In genomic region chr13:53024285-53024684, GRCm38 (mm10) we compare ENCODE assay signal across 20 mouse cellular contexts. TPM values are rescaled to one million over a fixed set of nuclear protein-coding genes. Genes with fewer than 3 reads are reported as not detected.
A peak's percentile ranks its signal among the peaks of the same experiment; 100 is the strongest.
DNase-seq lines count a peak whose midpoint lies in the region; ATAC-seq and TF ChIP-seq lines count a peak whose summit lies in the region.
"Had no signal": no experiment of that assay in that cellular context is flagged by ENCODE, and none has a peak within 500 bp of the region (broad histone marks: within the 10 kb centered on the region; RNA-seq: fewer than 3 reads in every experiment).

No protein-coding gene starts in this region.

- TF ChIP-seq POLR2A in CH12.LX (IDR thresholded peaks at IDR 0.05; ENCODE audit: low read depth, low read length) = no peak

- no peaks in the 10 kb centered on the region; the same call in 1 of the 2 replicates for H3K4me1 ChIP-seq in hindbrain, embryonic 10.5 days (replicated peaks)
- H3K4me1 ChIP-seq in hindbrain, embryonic 11.5 days (replicated peaks; ENCODE audit: control insufficient read depth, insufficient read depth, low read length) = no peaks in the 10 kb centered on the region
- peaks cover 7 to 24% of the 10 kb centered on the region in 2 experiments; a peak in 3 of 4 replicates for H3K4me1 ChIP-seq in CH12.LX (ENCODE audit: control insufficient read depth in 1 of 2, insufficient read depth in 2 of 2)
- H3K4me1 ChIP-seq in forebrain, embryonic 15.5 days = no peaks in the 10 kb centered on the region
- H3K4me1 ChIP-seq: embryonic facial prominence, embryonic 12.5 days; forebrain, embryonic 13.5 days had no signal

- 0 out of 2 replicates have a peak overlapping the region, but pooled peaks have one; percentile 16 for H3K27ac ChIP-seq in hindbrain, embryonic 10.5 days
- no peak overlapping the region for H3K27ac ChIP-seq in hindbrain, embryonic 11.5 days (ENCODE audit: low read depth, low read length)
- no peak overlapping the region for H3K27ac ChIP-seq in CH12.LX (ENCODE audit: insufficient read depth, low read depth)
- H3K27ac ChIP-seq in forebrain, embryonic 15.5 days (replicated peaks) = no peak overlapping the region
- H3K27ac ChIP-seq: embryonic facial prominence, embryonic 12.5 days; forebrain, embryonic 13.5 days had no signal

- no peaks in the 10 kb centered on the region for H3K27me3 ChIP-seq in hindbrain, embryonic 10.5 days (ENCODE audit: insufficient read depth, poor library complexity, severe bottlenecking)
- no peaks in the 10 kb centered on the region for H3K27me3 ChIP-seq in hindbrain, embryonic 11.5 days (ENCODE audit: control insufficient read depth, insufficient read depth, low read length)
- H3K27me3 ChIP-seq in CH12.LX (replicated peaks) = no peaks in the 10 kb centered on the region
- H3K27me3 ChIP-seq in splenic B cell, adult 2 months (ENCODE audit: control insufficient read depth, insufficient read depth, low read length, poor library complexity, severe bottlenecking) = no peaks in the 10 kb centered on the region
- H3K27me3 ChIP-seq in forebrain, embryonic 15.5 days = no peaks in the 10 kb centered on the region
- H3K27me3 ChIP-seq: embryonic facial prominence, embryonic 12.5 days; forebrain, embryonic 13.5 days had no signal

- no peaks in the 10 kb centered on the region for H3K9me3 ChIP-seq in hindbrain, embryonic 10.5 days
- H3K9me3 ChIP-seq in hindbrain, embryonic 11.5 days (ENCODE audit: control insufficient read depth, low read length) = no peaks in the 10 kb centered on the region
- peaks cover 17% of the 10 kb centered on the region for H3K9me3 ChIP-seq in CH12.LX (replicated peaks; ENCODE audit: low read length)
- H3K9me3 ChIP-seq in forebrain, embryonic 15.5 days = no peaks in the 10 kb centered on the region; the same call in 1 of the 2 replicates
- H3K9me3 ChIP-seq: embryonic facial prominence, embryonic 12.5 days; forebrain, embryonic 13.5 days had no signal

- dilution Hi-C loops in CH12.LX (cut with MboI; ENCODE audit: extremely low pct_ligation_motif_present, extremely low pct_unique_long_range_greater_than_20kb, low sequenced_read_pairs) = no loop called here

- in situ Hi-C loops in CH12.LX (cut with MboI; ENCODE audit: low pct_ligation_motif_present, low pct_unique_long_range_greater_than_20kb, low sequenced_read_pairs) = no loop called here

- H3K4me2 ChIP-seq in hindbrain, embryonic 11.5 days (replicated peaks; ENCODE audit: low read depth, low read length) = no peak overlapping the region
- H3K4me2 ChIP-seq in CH12.LX (ENCODE audit: insufficient read depth, low read depth, poor library complexity, severe bottlenecking) = peak overlapping the region; percentile 37
- H3K4me2 ChIP-seq in forebrain, embryonic 15.5 days (replicated peaks) = no peak overlapping the region
- H3K4me2 ChIP-seq: embryonic facial prominence, embryonic 12.5 days; forebrain, embryonic 13.5 days had no signal

- no peak for ATAC-seq in hindbrain, embryonic 11.5 days (ENCODE audit: low FRiP score)
- ATAC-seq in granulocyte monocyte progenitor cell, adult 5-6 weeks (replicated peaks; ENCODE audit: poor library complexity, severe bottlenecking) = peak; percentile 82
- ATAC-seq in forebrain, embryonic 15.5 days (replicated peaks) = no peak
- ATAC-seq: forebrain, embryonic 13.5 days; liver, postnatal 0 days had no signal

- no peak for TF ChIP-seq CTCF in CH12.LX (conservative IDR thresholded peaks at IDR 0.05 in 1 of 2, IDR thresholded peaks at IDR 0.05 in 1 of 2; ENCODE audit: low read depth in 2 of 2, low read length in 2 of 2)

- no peak for DNase-seq in hindbrain, embryonic 10.5 days (ENCODE audit: low spot score)
- DNase-seq in hindbrain, embryonic 11.5 days (ENCODE audit: low spot score) = no peak
- peak; percentile 92 for DNase-seq in CH12.LX (ENCODE audit: extremely low read depth)
- peak; percentile 65 for DNase-seq in splenic B cell, adult 2 months (ENCODE audit: low read depth, low spot score)
- no peak for DNase-seq in right cerebral cortex, postnatal 4 days
- no peak for DNase-seq in gastrocnemius, postnatal 4 days (ENCODE audit: low spot score in 2 of 2)
- DNase-seq: adrenal gland, adult 2 months; cerebellum, adult 2 months; gastrocnemius, postnatal 10 days; heart, postnatal 4 days; kidney, adult 2 months; kidney, postnatal 10 days; liver, postnatal 0 days; retina, postnatal 1 day; thymus, adult 18-20 months had no signal

- no peak overlapping the region for H3K9ac ChIP-seq in hindbrain, embryonic 11.5 days (ENCODE audit: low read depth, low read length)
- H3K9ac ChIP-seq in CH12.LX (ENCODE audit: insufficient read depth, low read depth) = no peak overlapping the region
- no peak overlapping the region for H3K9ac ChIP-seq in forebrain, embryonic 15.5 days (replicated peaks)
- H3K9ac ChIP-seq: embryonic facial prominence, embryonic 12.5 days; forebrain, embryonic 13.5 days; liver, postnatal 0 days had no signal

- 53% methylated on average over 6 of the region's 6 CpGs for WGBS in hindbrain, embryonic 10.5 days
- 39% methylated on average over 6 of the region's 6 CpGs for WGBS in hindbrain, embryonic 11.5 days
- WGBS in forebrain, embryonic 15.5 days = 55% methylated on average over 6 of the region's 6 CpGs

- TF ChIP-seq EP300 in CH12.LX (IDR thresholded peaks at IDR 0.05; ENCODE audit: low read length) = peak; percentile 68

- TF ChIP-seq RAD21 in CH12.LX (IDR thresholded peaks at IDR 0.05; ENCODE audit: low read depth, low read length) = no peak

- H3K4me3 ChIP-seq in hindbrain, embryonic 10.5 days = no peak overlapping the region
- H3K4me3 ChIP-seq in hindbrain, embryonic 11.5 days (ENCODE audit: low read depth, low read length) = no peak overlapping the region
- no peak overlapping the region for H3K4me3 ChIP-seq in CH12.LX (replicated peaks in 1 of 3; ENCODE audit: low read depth in 2 of 3, low read length in 2 of 3, poor library complexity in 1 of 3)
- no peak overlapping the region for H3K4me3 ChIP-seq in forebrain, embryonic 15.5 days
- H3K4me3 ChIP-seq: embryonic facial prominence, embryonic 12.5 days; erythroblast, embryonic 14.5 days; forebrain, embryonic 13.5 days had no signal

- H3K79me2 ChIP-seq in CH12.LX (replicated peaks; ENCODE audit: control insufficient read depth, extremely low read depth, insufficient read depth, poor library complexity, severe bottlenecking) = no peaks in the 10 kb centered on the region

- no peaks in the 10 kb centered on the region for H3K36me3 ChIP-seq in hindbrain, embryonic 10.5 days
- no peaks in the 10 kb centered on the region for H3K36me3 ChIP-seq in hindbrain, embryonic 11.5 days (ENCODE audit: control insufficient read depth, insufficient read depth, low read length)
- no peaks in the 10 kb centered on the region for H3K36me3 ChIP-seq in CH12.LX (replicated peaks in 1 of 2; ENCODE audit: control insufficient read depth in 1 of 2, insufficient read depth in 1 of 2, low read length in 1 of 2)
- H3K36me3 ChIP-seq in splenic B cell, adult 2 months (ENCODE audit: control insufficient read depth, insufficient read depth, low read length, poor library complexity, severe bottlenecking) = no peaks in the 10 kb centered on the region
- H3K36me3 ChIP-seq in forebrain, embryonic 15.5 days = no peaks in the 10 kb centered on the region
- H3K36me3 ChIP-seq: embryonic facial prominence, embryonic 12.5 days had no signal

TF ChIP-seq in CH12.LX, 34 proteins besides CTCF, POLR2A, EP300 and RAD21 (continues in another document):
- no peak for TF ChIP-seq SIN3A (IDR thresholded peaks at IDR 0.05; ENCODE audit: low read length)
- no peak for TF ChIP-seq GABPA (IDR thresholded peaks at IDR 0.05; ENCODE audit: insufficient replicate concordance, low read depth, low read length)
- TF ChIP-seq MEF2A (IDR thresholded peaks at IDR 0.05; ENCODE audit: borderline replicate concordance, low read depth, low read length) = peak; percentile 34; the same call in 1 of the 2 replicates
- no peak for TF ChIP-seq ZMIZ1 (IDR thresholded peaks at IDR 0.05; ENCODE audit: low read depth, low read length)
- no peak for TF ChIP-seq UBTF (IDR thresholded peaks at IDR 0.05; ENCODE audit: low read depth, low read length)
- TF ChIP-seq USF2 (conservative IDR thresholded peaks at IDR 0.05; ENCODE audit: low read depth, low read length) = no peak
- TF ChIP-seq NELFE (IDR thresholded peaks at IDR 0.05; ENCODE audit: low read depth, low read length) = no peak
- no peak for TF ChIP-seq ELF1 (IDR thresholded peaks at IDR 0.05; ENCODE audit: low read depth, low read length)
- no peak for TF ChIP-seq PAX5 (IDR thresholded peaks at IDR 0.05; ENCODE audit: low read length)
- no peak for TF ChIP-seq CHD1 (IDR thresholded peaks at IDR 0.05; ENCODE audit: low read depth, low read length)
- TF ChIP-seq USF1 (IDR thresholded peaks at IDR 0.05; ENCODE audit: low read depth, low read length) = no peak
- TF ChIP-seq TCF12 (IDR thresholded peaks at IDR 0.05; ENCODE audit: low read depth, low read length) = peak; percentile 57; the same call in 1 of the 2 replicates
- 0 out of 2 replicates have a peak, but pooled peaks have one; percentile 17 for TF ChIP-seq JUND (conservative IDR thresholded peaks at IDR 0.05; ENCODE audit: low read depth, low read length)
- no peak for TF ChIP-seq JUN (IDR thresholded peaks at IDR 0.05; ENCODE audit: insufficient read depth, low read depth, low read length)
- no peak for TF ChIP-seq POLR2AphosphoS2 (IDR thresholded peaks at IDR 0.05; ENCODE audit: low read depth, low read length)
- TF ChIP-seq MXI1 (IDR thresholded peaks at IDR 0.05; ENCODE audit: low read depth, low read length) = peak; percentile 68; the same call in 1 of the 2 replicates
- peak; percentile 97 for TF ChIP-seq MYC (IDR thresholded peaks at IDR 0.05; ENCODE audit: low read depth, low read length)
- TF ChIP-seq RCOR1 (conservative IDR thresholded peaks at IDR 0.05; ENCODE audit: low read depth, low read length) = peak; percentile 92; the same call in 1 of the 2 replicates
- TF ChIP-seq SMC3 (IDR thresholded peaks at IDR 0.05; ENCODE audit: low read depth, low read length) = no peak; the same call in 1 of the 2 replicates
- TF ChIP-seq TBP (conservative IDR thresholded peaks at IDR 0.05; ENCODE audit: low read depth, low read length) = no peak
- no peak for TF ChIP-seq HCFC1 (IDR thresholded peaks at IDR 0.05; ENCODE audit: low read depth, low read length)

RNA-seq across cellular contexts. Expression of gene Nfil3, which starts 43.4 kb away (rescaled TPM):
- polyA plus RNA-seq in hindbrain, embryonic 10.5 days (2016; fragmentation: Nextera tagmentation; extraction: Ambion mirVana) = 21.9 and 25.9 TPM in 2 replicates
- polyA plus RNA-seq in hindbrain, embryonic 11.5 days (2014; fragmentation: Nextera tagmentation; extraction: Ambion mirVana) = 27.1 and 30.0 TPM in 2 replicates
- total RNA-seq in CH12.LX (2012; rRNA removed) = 24.4 and 30.0 TPM in 2 replicates
- total RNA-seq in CH12.LX (2014; rRNA removed) = 23.5 and 27.8 TPM in 2 replicates
- polyA plus RNA-seq in CH12.LX (2012; ENCODE audit: insufficient read length, low read depth) = 34.5 and 34.6 TPM in 2 replicates
- total RNA-seq in granulocyte monocyte progenitor cell, adult 5-6 weeks (2014; fragmentation: Nextera tagmentation) = 3.9 and 8.3 TPM in 2 replicates
- total RNA-seq in granulocyte monocyte progenitor cell, adult 5-6 weeks (2017) = 14.0 and 14.5 TPM in 2 replicates
- 55.6 and 56.4 TPM in 2 replicates for polyA plus RNA-seq in forebrain, embryonic 15.5 days (2015; fragmentation: Nextera tagmentation; extraction: Ambion mirVana)
- 10 to 100 TPM; 21.0 to 22.8 TPM for total RNA-seq in gastrocnemius, postnatal 4 days (2021)

Comparison
In these comparisons a context has a peak if more than half of its experiments do, and no peak if none do; other contexts are left out.
1. DNase-seq: peak in CH12.LX (single experiment) and splenic B cell, adult 2 months (single experiment); none in hindbrain, embryonic 10.5 days (single experiment), hindbrain, embryonic 11.5 days (single experiment), right cerebral cortex, postnatal 4 days (single experiment) and gastrocnemius, postnatal 4 days (0 of 2).